Mouse (Mus musculus): ENCODE measurements at regions not wholly inside any gene's neighbourhood (a gene's known extent, or its start where the extent isn't known, plus 50 kb on each side); places are given as distances from the start of the nearest gene placed in this dataset.

GRCm38 (mm10) chr3:83582256-83582655 lies 183.9 kb upstream of the Sfrp2 start:
- no peak for TF ChIP-seq POLR2A (IDR thresholded peaks at IDR 0.05; ENCODE audit: borderline replicate concordance, extremely low read depth, insufficient read depth, insufficient read length, poor library complexity, severe bottlenecking)
- TF ChIP-seq CTCF (IDR thresholded peaks at IDR 0.05; ENCODE audit: borderline replicate concordance, extremely low read depth, insufficient read depth, insufficient read length) = no peak
